Mouse (Mus musculus) midbrain, postnatal 0 days (tissue): Measurements from ENCODE around the gene Fpr3. TPM values are rescaled to one million over a fixed set of nuclear protein-coding genes. Genes with fewer than 3 reads are reported as not detected.
"Not testable (repeated sequence)": the region's sequence is repeated elsewhere in the genome, so short reads cannot be mapped to it uniquely, and the experiment has no call there.

Experiments
- ATAC-seq: fragments of 200-750 bp; cut with Nextera tagmentation; 2 replicates; pipeline ENCODE4 v1.8.0; 2017; ENCODE audit warnings: moderate number of reproducible peaks, mild to moderate bottlenecking, moderate TSS enrichment, moderate library complexity; ENCODE audit not compliant: low FRiP score
- DNase-seq: peaks from one replicate; pipeline ENCODE4 v3.0.0-alpha.2; 2015; ENCODE audit warnings: low spot score
- H3K27ac ChIP-seq: fragments of 300-500 bp; sonication (generic); 2 replicates; pipeline ENCODE4 v1.5.1; 2014; ENCODE audit warnings: low read depth, mild to moderate bottlenecking, low read length, mixed read lengths
- H3K27me3 ChIP-seq: fragments of 300-500 bp; sonication (generic); 2 replicates; pipeline ENCODE4 v1.6.1; 2014; ENCODE audit warnings: low read length, control low read depth, mixed read lengths; ENCODE audit not compliant: insufficient read depth
- H3K36me3 ChIP-seq: fragments of 300-500 bp; sonication (generic); 2 replicates; pipeline ENCODE4 v1.6.1; 2014; ENCODE audit warnings: low read length, control low read depth, mixed read lengths; ENCODE audit not compliant: insufficient read depth
- H3K4me1 ChIP-seq: fragments of 300-500 bp; sonication (generic); 2 replicates; pipeline ENCODE4 v1.6.1; 2014; ENCODE audit warnings: mild to moderate bottlenecking, control low read depth, antibody characterized with exemption, low read length, mixed read lengths; ENCODE audit not compliant: insufficient read depth
- H3K4me2 ChIP-seq: fragments of 300-500 bp; sonication (generic); 2 replicates; pipeline ENCODE4 v1.6.1; 2014; ENCODE audit warnings: low read depth, mild to moderate bottlenecking, low read length, mixed read lengths; ENCODE audit not compliant: poor library complexity, severe bottlenecking
- H3K4me3 ChIP-seq: fragments of 300-500 bp; sonication (generic); 2 replicates; pipeline ENCODE4 v1.5.1; 2014; ENCODE audit warnings: low read depth, mild to moderate bottlenecking, low read length, moderate library complexity
- H3K9ac ChIP-seq: fragments of 300-500 bp; sonication (generic); replicated peaks from 2 replicates; pipeline ENCODE4 v1.6.1; 2014; ENCODE audit warnings: mild to moderate bottlenecking, low read length, moderate library complexity, mixed read lengths; ENCODE audit not compliant: poor library complexity, severe bottlenecking
- H3K9me3 ChIP-seq: fragments of 300-500 bp; sonication (generic); 2 replicates; pipeline ENCODE4 v1.6.1; 2016; ENCODE audit warnings: low read length, control low read depth
- CTCF ChIP-seq: IDR thresholded peaks from 2 replicates; pipeline ENCODE4 v1.5.1; 2016; ENCODE audit warnings: antibody characterized with exemption, mild to moderate bottlenecking
- WGBS: fragments of 180-500 bp; shearing (Covaris S2); extraction: QIAGEN DNeasy Blood & Tissue Kit; methylation state at CpG from one replicate; pipeline ENCODE4 v1.1.7; 2014; 5-methylcytosine and 5-hydroxymethylcytosine counted together
- polyA plus RNA-seq: library from polyadenylated mRNA; unstranded; fragments of >200 nt; fragmentation: Nextera tagmentation; extraction: Ambion mirVana; gene quantifications from 2 replicates; pipeline ENCODE4 v1.2.1, GENCODE M21; 2015
- total RNA-seq: library from RNA; depleted of rRNA; stranded (reverse); fragments of >200 nt; gene quantifications from 2 replicates; pipeline ENCODE4 v1.2.3, GENCODE M21; 2014

Fpr3 gene
- total and polyA plus RNA-seq, 2 experiments from 2014 or later = not detected

DNA sequence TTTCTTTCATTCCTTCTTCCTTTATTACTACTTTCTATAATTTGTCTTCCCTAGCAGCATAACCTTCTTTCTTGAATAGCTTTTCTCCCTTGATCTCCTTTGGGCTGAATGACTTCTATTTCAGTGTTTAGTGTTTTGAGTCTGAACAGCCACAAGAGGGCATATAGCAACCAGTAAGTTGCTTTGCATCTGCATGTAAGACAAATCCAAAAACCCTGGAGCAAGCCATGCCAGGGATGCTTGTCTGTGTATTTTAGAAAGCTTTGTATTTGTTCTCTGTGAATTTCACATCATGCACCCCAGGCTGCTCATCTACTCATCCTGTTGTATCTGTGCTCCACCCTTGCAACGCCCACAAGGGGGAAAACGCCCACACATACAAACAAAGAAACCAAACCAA, 11.6 kb downstream of the Fpr3 start:
- ATAC-seq (peak; percentile 68; the same call in 1 of the 2 replicates), DNase-seq (peak; percentile 84)
- no peak overlapping the region for H3K4me2 ChIP-seq
- TF ChIP-seq CTCF = peak; percentile 83
- no peak overlapping the region for H3K9ac ChIP-seq
- H3K27ac ChIP-seq = no peak overlapping the region
- H3K36me3 ChIP-seq = no peaks in the 10 kb centered on the region
- no peaks in the 10 kb centered on the region for H3K4me1 ChIP-seq
- H3K27me3 ChIP-seq = no peaks in the 10 kb centered on the region
- 86% methylated on average over 2 of the region's 2 CpGs for WGBS
- H3K9me3 ChIP-seq = no peaks in the 10 kb centered on the region
- no peak overlapping the region for H3K4me3 ChIP-seq

DNA sequence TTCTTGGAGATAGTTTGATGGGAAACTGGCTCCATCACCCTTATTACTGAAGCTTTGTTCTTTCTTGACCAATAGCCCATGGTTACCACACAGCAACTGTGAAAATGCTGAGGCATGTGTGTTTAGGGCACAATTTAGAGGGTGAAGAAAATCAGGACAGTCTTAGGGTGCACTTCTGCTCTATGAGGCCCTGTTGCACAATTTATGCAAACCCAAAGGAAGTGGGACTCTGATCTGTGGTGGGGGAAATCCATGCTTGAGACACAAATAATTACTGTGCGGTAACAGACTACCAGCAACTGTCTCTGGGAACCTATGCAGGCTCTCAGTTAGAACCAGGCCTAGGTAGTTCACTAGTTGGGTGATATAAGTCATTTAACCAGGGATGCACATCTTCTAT, 13.1 kb downstream of the Fpr3 start:
- Histone ChIP-seq H3K27me3 (no peaks in the 10 kb centered on the region), H3K9ac (no peak overlapping the region), H3K27ac (no peak overlapping the region), H3K36me3 (no peaks in the 10 kb centered on the region), H3K4me1 (no peaks in the 10 kb centered on the region), H3K4me2 (no peak overlapping the region), H3K9me3 (no peaks in the 10 kb centered on the region), H3K4me3 (no peak overlapping the region)
- DNase-seq = no peak
- no peak for ATAC-seq
- no peak for TF ChIP-seq CTCF
- 86% methylated on average over 1 of the region's 1 CpGs for WGBS

DNA sequence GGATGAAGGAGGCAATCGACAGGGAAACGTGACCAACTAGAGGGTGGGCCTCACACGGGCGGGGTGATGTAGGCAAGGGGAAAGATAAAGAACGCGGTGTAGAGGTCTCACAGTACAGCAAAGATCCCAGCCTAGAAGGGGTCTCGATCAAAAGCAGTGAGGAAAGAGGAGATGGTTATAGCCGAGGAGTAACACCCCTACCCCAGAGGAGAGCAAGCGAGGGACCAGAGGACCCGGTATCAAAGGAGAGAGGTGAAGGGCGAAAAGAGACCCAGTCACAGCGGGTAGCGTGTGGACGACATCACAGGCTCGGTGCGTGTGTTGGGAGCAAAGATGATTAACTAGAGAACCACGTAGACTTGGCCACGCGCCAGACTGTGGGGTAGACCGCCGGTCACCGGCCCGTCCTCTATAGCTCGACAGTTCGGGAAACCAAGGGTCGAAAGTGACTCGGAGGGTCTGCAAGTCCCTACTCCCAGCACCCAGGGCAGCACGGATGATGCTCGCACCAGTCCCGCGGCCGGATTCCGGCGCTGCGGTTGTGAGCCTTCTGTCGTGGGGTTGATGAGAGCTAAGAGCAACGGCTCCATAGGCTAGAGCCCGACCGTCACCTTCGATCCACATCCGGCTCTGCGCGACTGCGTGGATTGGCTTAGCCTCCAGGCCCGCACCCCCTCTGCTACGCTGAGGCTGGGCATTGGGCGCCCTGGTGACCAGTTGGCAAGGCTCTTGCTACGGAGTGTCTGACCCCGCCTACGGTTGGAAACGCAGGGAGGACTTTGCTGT, 22.2 kb downstream of the Fpr3 start:
- ATAC-seq (peak; percentile 100), DNase-seq (peak; percentile 97)
- Histone ChIP-seq H3K4me3 (peak overlapping the region; percentile 48), H3K4me2 (peak overlapping the region; percentile 59), H3K27me3 (no peaks in the 10 kb centered on the region), H3K9me3 (0 out of 2 replicates have a peak, but pooled peaks cover 7% of the 10 kb centered on the region), H3K27ac (peak overlapping the region; percentile 63), H3K4me1 (no peaks in the 10 kb centered on the region), H3K36me3 (no peaks in the 10 kb centered on the region), H3K9ac (peak overlapping the region; percentile 77)
- TF ChIP-seq CTCF = no peak
- 20% methylated on average over 51 of the region's 51 CpGs for WGBS

DNA sequence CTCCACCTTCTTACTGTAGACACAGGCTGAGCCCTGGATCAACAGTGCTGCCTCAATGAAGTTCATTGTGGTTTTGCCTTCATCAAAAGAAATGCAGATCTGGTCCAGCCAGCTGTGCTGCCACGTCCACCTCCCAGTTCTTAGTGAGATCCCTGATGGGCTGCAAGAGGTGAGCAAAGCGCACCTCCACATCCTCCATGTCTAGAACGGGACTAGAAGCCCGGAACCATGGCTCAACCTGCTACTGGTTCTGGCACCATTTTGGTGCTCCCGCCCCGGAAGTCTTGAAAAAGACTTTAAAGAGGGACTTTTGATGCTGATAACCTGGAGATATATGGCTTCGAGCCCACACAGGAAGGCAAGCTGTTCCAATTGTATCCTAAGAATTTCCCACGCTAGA, 25.0 kb downstream of the Fpr3 start:
- WGBS = 92% methylated on average over 8 of the region's 8 CpGs
- not testable (repeated sequence) for ATAC-seq, H3K27ac ChIP-seq, H3K4me2 ChIP-seq, DNase-seq, H3K4me1 ChIP-seq, H3K4me3 ChIP-seq, H3K9ac ChIP-seq, H3K9me3 ChIP-seq, H3K27me3 ChIP-seq, H3K36me3 ChIP-seq

DNA sequence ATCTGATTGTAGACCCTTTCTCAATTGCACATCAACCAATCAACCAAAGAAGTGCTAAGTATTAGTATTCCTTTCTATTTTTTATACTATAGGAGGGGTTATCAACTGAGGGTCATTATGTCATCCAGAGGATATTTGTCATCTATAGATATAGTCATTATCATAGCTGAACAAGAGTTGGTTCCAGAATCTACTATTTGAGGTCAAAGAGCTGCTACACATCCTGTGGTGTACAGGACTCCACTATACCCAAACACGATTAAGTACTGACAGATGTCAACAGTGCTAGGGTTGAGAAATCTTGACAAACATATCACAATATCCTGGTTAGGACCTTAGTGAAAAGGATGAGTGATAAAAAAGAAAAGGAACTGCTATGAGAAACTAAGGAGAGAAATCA, 29.7 kb downstream of the Fpr3 start:
- H3K36me3 ChIP-seq = no peaks in the 10 kb centered on the region
- WGBS = 98% methylated on average over 1 of the region's 1 CpGs
- H3K27me3 ChIP-seq = no peaks in the 10 kb centered on the region
- no peak overlapping the region for H3K9ac ChIP-seq
- TF ChIP-seq CTCF = no peak
- H3K4me2 ChIP-seq = no peak overlapping the region
- no peaks in the 10 kb centered on the region for H3K4me1 ChIP-seq
- no peaks in the 10 kb centered on the region for H3K9me3 ChIP-seq
- DNase-seq (no peak), ATAC-seq (no peak)
- H3K4me3 ChIP-seq = no peak overlapping the region
- H3K27ac ChIP-seq = no peak overlapping the region

DNA sequence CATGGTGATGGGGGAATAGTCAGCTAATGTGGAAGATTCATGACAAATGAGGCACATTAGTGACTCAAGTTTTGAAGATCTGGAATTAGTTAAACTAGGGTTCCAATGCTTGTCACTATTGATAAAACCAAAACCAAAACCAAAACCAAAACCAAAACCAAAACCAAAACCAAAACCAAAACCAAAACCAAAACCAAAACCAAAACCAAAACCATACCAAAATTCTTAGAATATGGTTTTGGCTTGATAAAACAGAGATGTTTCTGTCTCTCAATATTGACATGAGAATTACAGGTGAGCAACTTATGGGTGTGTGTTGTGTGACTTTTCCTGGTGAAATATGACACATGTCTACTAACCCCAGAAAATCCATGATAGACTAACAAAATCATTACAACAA, 30.1 kb downstream of the Fpr3 start:
- H3K4me1 ChIP-seq = no peaks in the 10 kb centered on the region
- H3K27ac ChIP-seq = no peak overlapping the region
- H3K36me3 ChIP-seq = no peaks in the 10 kb centered on the region
- DNase-seq = no peak
- H3K4me3 ChIP-seq = no peak overlapping the region
- ATAC-seq = no peak
- TF ChIP-seq CTCF = no peak
- no peak overlapping the region for H3K4me2 ChIP-seq
- H3K9ac ChIP-seq = no peak overlapping the region
- H3K27me3 ChIP-seq = no peaks in the 10 kb centered on the region
- H3K9me3 ChIP-seq = no peaks in the 10 kb centered on the region
